Mouse (Mus musculus) adrenal gland, adult 8-10 months (tissue): Measurements from ENCODE around the gene Siae. TPM values are rescaled to one million over a fixed set of nuclear protein-coding genes. Genes with fewer than 3 reads are reported as not detected.

Source experiments
- DNase-seq: peaks from one replicate; pipeline ENCODE4 v3.0.0; 2022
- total RNA-seq, 4 experiments: library from RNA; stranded (reverse); gene quantifications; 2 replicates each; pipeline ENCODE4 v1.2.4; 2022

The Siae gene
- total RNA-seq, 4 experiments from 2014 or later: 20.8 to 30.8 (median 23.8) TPM

DNA sequence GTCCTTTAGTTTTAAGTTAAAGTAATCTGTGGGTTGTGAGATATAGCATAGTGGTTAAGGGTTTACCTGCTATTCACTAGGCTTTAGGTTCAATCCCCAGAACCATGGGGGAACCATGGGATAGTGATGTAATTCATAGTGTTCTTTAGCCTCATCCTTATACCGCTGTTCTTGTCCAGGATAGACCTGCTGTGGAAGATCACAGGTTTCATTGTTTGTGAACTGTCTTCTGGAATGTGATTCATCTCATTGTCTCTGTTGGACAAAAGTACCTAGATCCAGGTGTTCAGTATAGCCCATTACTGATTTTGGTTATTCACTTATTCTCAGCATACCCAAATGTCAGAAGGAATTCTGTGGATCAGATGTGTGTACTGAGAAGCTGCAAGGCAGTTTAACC is 71.8 kb downstream of the Siae start:
- no peak for DNase-seq

DNA sequence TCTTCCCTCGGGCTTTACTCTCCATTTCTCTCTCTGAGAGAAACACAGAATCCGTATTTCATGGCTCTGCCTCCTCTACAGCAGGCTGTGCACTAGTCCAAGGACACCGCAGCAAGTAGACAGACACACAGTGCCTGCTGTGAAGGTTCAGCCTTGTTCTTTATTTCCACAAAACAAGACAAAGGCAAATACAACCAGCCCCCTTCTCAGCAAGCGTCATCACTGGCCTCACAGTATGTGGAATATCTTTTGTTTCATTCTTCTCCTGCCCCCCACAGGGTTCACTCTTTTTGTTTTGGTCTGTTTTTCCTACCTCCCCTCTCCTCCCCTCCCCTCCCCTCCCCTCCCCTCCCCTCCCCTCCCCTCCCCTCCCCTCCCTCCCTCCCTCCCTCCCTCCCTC is 73.1 kb downstream of the Siae start:
- no peak for DNase-seq

DNA sequence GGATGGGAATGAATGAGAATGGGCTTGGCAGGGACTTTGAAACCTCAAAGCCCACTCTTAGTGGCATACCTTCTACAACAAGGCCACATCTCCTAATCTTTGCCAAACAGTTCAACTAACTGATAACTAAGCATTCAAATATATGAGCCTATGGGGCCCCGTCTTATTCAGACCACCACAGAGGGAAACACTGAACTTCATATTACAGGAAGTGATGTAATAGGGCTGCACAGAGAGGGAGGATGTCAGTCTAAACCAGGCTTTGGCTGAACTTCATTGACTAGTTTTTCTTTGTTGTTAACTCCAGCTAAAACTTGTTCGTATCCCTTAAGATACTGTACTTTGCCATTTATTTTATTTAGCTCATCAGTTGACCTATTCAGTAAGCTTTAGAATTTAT is 74.4 kb downstream of the Siae start:
- no peak for DNase-seq

DNA sequence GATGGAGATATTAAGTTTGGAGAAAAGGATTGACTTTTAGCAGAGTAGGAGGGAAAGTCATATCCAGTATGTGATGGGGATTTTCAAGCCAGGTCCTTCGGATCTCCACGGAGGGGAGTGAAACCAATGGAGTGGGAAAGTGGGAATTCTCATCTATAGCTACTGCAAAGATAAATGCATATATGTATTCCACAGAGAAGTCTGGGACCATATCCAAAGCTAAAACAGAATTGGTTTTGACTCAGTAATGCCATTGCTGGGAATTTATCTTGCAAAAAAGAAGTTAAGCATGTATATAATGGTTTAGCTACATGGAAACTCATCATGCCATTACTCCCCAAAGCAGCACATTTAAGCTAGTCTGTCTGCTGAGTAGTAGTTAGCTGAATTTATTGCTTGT is 76.8 kb downstream of the Siae start:
- no peak for DNase-seq

DNA sequence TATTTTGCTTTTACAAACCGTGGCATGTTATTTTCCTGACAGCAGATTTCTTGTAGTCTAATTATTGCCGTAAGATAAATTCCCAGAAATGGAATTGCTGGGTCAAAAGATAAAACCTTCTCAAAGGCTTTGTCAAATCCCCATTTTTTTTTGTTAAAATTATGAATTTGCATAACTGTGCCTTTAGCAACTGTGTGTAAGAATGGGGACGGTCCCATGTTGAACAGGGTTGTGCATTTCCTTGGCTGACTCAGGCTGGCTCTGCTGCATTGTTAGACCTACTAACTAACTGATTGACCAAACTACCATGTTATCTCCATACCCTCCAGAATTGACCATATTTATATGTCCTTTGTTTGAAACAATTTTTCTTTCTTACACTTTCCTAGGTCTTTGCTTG is 78.8 kb downstream of the Siae start:
- no peak for DNase-seq

DNA sequence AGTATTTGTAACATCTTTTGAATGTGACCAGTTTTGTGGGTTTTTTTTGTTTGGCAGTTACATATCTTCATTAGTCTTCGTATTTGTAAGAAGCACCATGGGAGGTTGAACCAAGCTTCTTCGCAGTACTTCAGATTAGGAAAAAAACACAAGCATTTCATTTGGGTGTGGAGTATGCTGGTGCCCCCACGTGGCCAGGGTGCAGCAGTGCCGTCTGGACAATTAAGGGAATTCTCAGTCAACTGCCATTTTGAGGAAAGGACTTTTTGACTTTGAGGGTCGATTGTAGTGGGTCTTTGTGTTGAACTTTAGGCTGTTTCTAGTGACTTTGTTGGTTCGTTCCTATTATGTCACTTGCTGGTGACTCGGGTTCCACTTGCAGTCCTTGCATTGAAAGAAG is 80.8 kb downstream of the Siae start:
- DNase-seq: no peak

DNA sequence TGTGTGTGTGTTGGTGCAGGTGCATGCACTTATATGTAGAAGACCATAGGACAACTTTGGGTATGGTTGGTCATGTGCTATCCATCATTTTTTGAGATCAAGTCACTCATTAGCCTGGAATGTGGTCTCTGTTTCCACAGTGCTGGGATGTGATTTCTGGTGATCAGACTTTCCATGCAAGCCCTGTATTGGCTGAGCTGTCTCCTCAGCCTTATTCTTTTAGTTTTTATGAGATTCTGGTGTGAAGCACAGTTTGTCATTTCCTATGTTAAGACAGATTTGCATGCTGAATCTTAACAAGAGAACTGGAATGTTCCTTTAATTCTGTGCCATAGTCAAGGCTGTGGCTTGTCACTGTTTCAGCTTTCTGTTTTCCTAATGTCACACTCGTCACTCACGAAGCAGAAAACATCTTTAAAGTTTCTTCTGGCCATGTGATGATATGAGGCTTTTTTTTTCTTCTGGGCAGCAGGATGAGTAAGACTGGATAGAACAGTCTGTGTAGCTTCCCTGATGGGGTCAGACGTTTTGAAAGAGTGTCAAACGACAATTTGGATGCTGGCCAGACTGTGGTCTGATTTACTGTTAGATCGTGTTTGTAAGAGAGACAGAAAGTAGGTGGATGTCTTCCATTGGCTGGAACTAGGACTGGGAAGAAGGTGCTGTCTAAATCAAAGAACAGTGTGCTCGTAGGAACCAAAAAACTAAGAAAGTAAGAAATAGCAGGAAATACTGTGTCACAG is 81.5 kb downstream of the Siae start:
- no peak for DNase-seq

DNA sequence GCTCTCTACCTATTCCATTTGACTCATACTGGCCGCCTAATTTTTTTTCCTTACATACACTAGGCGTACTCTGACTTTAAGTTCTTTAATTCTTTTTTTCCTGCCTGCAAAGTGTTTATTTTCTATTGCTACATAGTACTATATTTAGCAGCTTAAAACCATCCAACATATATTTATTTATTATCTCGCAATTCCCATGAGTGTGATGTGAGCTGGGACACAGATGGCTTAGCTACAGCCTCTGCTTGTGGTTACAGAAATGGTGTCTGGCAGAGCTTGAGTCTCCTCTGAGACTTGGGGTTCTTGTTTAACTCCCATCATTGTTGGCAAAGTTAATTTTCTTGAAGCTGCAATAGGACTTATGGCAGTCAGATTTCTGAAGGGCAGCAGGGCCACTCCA is 83.2 kb downstream of the Siae start:
- DNase-seq: no peak

DNA sequence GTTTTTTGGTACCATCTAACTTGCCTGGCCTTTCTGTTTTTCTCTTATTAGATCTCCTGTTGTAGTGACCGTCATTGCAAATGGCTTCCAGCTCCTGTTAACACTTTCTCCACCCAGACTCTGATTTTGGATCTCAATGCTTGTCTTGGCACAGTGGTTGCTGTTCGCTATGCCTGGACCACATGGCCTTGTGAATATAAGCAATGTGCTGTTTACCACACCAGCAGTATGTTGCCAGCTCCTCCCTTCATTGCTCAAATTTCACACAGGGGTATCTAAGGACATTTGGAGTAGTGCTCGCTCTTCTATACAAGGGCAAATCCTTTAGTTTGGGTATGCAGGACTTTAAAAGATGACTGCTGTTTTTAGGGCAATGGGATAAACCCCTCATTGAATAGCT is 90.7 kb downstream of the Siae start:
- no peak for DNase-seq

DNA sequence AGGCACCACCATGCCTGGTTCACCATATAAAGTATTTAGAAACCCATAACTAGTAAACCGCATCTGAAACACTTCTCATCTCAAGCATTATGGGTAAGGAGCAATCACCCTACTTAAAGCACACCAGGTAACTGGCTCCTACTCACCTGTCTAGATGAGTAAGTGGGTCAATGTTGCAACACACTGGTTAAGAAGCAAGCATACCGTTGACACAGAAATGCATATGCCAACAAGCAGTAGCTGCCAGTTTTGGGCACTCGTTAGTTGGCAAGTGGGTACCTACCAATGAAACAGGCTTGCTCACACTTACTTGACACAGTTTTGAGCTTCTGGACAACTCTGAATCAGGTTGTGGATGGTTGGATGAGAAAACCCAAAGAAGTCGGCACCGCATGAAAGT is 95.1 kb downstream of the Siae start:
- no peak for DNase-seq

DNA sequence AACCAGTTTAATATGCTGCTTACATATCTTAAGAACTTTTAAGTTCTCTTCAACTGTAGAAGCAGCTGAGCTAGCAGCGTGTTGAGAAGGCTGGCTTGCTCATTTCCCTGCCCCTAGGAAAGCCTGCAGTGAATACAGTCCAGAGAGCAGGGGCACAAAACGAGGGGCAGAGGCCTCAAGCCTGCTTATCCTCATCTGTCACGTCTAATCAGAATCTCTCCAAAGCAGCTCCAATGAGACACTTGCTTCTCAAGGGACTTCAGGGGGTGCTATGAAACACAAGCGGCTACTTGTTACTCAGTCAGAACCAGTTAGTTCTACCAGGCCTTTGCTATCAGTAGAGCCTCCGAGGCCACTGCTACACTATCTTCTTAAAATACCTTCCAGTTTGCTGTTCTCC is 98.3 kb downstream of the Siae start:
- no peak for DNase-seq

DNA sequence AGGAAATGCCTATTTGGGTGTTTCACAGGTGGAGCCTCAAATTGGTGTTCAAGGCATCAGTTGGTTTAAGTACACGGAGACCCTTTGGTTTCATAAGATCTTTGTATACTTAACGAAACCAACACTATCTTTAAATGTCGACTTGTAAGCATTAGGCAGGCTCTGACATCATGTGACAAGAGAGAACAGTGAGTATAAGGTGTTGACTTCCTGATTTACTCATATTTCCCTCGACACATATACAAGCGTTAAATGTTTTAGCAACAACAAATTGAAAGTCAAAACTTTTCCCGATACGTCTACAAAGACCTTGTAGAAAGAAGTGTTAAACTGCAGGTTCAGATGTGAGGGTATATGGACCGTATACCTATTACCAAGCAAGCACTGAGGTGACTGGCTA is 100.5 kb downstream of the Siae start:
- DNase-seq: no peak

DNA sequence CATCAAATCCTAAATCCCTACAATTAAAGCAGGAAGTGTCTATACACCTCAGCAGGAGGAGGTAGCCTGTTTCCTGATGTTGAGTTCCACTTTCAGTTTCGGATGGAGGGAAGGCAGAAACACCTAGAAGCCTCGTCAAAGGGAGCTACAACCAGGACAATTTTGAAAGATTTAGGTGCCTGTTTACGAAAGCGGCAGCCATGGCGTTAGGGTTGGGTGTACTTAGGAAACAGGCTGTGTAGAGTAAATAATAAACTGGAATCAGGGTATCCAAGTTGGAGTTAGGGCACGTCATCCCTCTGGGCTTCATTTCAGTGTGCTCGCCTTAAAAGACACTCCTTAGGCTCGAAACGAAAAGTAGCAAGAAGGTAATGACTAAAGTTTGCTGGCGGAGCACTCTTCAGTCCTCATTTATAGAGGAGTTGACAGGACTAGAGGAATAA is 101.0 kb downstream of the Siae start:
- peak; percentile 5 for DNase-seq

DNA sequence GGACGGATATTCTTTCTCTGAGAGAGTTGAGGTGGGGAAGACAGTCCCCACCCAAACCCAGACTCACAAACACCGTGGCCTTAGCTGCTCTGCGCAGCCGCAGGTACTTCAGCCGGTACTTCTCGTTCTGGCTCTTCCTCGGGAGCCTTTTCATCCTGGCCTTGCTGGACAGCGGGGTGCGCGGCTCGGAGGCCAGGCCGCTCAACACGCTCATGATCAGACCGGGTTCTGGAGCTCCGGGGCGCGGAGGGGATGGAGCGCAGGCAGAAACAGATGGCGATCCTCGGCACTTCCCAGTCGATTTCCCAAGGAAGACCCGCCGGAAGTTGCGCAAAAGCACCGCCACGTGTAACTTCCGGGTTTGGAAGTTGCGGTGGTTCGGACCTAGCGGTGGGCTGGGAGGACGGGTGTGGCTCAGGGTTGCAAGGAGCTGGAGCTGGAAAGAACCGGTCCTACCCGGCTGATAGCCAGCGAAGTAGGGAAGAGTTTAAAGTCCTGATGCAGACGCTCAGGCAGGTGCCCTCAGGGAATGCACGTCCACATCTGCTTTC is 101.5 kb downstream of the Siae start, which contains the start of gene Tbrg1:
Gene Tbrg1 (minus strand): TSS at position 382 of the 551 bp plus-strand sequence.
- peak; percentile 74 for DNase-seq

DNA sequence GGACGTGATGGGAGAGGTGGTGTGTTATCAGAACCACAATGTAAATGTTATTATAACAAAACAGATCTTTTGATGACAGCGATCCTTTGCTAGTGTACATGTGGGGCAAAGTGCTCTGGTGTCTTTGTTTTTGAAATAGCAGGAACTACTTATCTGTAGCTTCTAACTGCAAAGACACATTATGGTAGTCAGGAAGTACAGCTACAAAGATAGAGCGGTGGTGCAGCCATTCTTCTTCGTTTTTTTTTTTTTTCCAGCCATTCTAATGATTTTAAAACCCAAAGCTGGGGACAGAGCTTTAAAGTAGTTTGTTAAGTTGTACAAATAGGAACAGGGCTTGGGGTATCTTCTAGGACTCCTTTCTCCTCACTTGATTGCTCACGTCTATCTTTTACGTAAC is 103.9 kb downstream of the Siae start:
- DNase-seq: no peak

DNA sequence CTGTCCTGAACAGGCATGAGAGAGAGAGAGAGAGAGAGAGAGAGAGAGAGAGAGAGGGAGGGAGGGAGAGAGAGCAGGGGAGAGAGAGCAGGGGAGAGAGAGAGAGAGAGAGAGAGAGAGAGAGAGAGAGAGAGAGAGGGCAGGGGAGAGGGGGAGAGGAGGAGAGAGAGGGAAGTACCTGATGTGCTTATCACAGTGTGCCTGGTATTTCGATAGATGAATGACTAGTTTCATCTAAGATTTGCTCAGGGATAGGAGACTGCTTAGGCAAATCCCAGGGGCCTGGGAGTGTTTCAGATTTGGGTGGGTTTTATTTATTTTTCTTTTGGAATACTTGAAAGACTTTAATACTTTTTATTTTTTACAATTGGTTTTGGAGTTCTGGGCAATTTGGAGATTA is 107.7 kb downstream of the Siae start:
- DNase-seq: no peak

DNA sequence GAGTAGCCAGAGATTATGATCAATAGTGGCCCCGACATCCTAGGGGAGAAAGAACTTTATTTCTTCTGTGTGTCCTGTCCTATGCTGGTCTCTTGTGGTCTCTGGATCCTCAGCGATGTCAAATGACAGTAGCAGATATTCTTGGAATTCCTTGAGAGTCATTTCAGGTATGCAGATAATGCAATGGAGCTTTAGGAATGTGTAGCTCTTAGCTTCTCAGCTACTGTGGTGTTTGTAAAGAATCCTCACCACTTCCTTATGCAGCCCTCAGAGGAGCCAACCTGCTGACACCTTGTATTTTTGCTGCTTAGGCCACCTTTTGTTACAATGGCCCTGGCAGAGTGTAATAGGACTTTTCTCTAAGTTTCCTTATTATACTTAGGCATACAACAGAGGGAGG is 109.1 kb downstream of the Siae start:
- no peak for DNase-seq

DNA sequence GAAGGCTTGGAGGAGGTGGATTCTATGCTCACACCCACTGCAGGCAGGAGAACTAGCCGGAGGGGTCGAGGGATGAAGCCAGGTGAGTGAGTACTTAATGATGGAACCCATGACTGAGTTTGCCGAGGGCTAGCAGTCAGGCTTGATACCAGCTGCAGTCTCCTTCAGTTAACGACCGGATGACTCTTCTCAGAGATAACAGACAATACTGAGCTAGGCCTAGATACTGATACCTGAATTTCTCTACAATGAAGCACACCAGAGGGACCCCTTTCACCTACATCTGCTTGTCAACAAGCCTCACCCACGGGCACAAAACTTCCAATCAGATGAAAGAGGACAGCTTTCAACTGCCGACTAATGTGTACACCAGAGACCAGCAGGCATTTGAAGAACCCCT is 110.5 kb downstream of the Siae start:
- DNase-seq: no peak

DNA sequence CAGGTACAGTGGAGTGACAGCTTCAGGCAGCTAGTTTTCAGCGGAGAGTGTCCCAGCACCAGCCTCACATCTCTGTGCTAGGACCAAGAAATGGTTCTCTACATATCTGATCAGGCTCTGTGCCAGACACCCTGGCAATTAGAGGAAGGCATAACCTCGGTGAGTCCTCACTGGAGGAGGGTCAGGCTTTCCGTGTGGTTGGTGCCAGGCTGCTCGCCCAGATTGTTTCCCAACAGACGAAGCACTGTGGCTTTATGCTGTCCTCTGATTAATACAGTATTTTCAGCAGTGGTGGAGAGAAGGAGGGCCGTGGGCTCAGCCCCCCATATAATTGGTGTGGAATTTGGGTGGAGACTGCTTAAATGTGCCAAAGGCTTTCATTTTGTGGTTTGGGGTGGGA is 113.6 kb downstream of the Siae start, which contains the start of gene Panx3:
Gene Panx3 (minus strand): TSS at position 121 of the 400 bp plus-strand sequence.
- DNase-seq: no peak

DNA sequence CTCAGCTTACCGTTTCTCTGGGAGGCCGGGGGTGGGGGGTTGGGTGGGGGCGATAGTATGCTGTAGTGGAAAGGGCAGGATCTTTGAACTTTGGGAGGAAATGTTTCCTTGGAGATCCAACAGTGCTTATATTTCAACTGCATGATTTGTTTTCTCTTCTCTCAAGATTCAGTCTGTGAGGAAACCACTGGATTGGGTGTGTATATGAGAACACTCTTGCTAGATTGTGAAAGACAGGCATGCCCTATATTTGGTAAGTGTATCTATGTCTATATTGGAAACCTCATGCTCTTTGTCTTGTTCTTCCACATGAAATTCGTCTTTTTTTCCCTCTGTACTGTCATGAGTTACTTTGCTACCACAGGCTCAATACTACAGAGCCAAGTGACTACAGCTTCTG is 114.2 kb downstream of the Siae start:
- no peak for DNase-seq

DNA sequence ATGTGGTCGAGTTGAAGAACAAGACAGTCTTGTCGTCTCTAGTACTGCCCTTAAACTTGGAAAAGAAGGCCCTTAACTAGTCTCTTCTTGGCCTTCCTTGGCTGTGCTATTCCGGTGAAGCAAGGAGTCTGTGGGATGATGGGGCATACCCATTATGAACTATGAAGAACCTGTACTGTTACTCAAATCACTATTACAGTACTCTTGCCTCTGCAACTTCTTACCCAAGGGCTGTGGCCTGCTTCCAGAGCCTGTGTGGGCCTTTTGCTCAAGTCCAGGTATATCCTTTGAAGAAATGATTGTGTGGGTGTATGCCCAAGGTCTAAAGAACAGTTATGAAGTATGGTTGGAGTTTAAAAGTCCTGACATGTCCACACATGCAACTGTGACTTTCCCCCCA is 114.8 kb downstream of the Siae start:
- DNase-seq: no peak

DNA sequence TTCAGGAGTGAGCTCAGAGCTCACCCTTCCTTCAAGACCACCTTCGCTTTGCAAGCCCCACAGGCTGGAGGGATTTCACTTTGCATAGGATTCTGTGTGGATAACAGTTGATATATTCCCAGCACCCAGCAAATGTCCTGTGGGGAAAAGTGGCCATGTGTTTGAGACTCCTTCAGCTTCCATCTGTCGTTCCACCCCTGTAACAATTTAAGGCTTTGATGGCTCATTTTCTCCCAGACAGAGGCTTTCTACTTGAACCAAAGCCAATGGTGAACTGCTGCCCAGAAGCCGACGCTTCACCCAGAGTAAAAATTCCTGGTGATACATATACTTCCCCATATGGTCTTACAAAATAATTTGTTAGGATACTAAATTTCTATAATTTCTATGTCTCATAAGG is 119.8 kb downstream of the Siae start:
- DNase-seq: no peak

DNA sequence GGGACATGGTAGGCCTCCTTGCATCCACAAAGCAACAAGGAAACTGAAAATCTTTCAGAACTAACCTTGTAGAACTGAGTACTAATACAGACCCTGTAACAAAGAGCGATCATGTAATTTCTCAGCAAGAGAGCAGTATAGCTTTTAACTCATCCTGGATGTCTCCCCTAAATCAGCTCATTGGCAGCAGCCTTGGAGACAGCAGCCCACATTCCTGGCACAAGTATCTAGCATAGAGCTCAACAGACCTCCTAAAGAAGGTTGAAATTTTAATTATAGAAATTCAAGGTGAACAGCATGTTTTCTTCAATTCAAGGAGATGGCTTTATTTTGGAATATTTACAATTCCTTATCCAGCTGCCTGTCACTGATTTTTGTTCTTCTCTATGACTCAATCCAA is 125.6 kb downstream of the Siae start:
- no peak for DNase-seq

DNA sequence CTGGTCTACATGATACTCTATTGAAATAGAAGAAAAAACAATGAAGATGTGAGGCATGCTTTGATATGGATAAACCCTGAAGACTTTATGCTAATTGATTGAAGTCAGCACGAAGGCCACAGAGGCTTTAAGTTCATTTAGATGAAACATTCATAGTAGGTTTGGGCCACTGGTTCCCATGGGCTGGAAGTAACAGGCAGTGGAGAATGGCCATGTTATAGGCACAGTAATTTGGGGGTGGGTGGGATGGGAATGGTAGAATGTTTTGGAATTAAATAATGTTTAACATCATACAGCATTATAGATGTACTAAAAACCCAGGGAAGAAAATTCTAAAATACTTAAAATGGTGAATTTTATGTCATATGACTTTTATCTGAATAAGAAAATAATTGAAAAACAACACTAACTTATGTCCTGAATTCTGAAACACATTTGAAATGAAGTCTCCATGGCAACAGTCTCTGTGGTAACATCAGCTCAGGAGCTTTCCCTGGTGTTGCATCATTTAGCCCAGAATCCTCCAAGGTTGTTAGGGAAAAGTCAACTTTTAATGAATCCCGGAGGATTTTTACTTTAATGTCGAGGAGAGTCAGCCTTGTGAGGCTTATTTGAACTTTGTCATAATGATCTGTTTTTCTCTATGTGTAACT is 131.9 kb downstream of the Siae start:
- DNase-seq: no peak
